8 mouse cellular contexts compared by ENCODE assay signal in genomic region chr11:3374293-3374645, GRCm38 (mm10). TPM values are rescaled to one million over a fixed set of nuclear protein-coding genes. Genes with fewer than 3 reads are reported as not detected.
DNase-seq lines count a peak whose midpoint lies in the region; ATAC-seq and TF ChIP-seq lines count a peak whose summit lies in the region.

No protein-coding gene starts in this region.

- no peak for TF ChIP-seq POLR2A in cerebellum, adult 2 months (IDR thresholded peaks at IDR 0.05; ENCODE audit: borderline replicate concordance, insufficient read depth, low read length)

- no peak for ATAC-seq in forebrain, embryonic 13.5 days
- no peak for ATAC-seq in midbrain, embryonic 11.5 days (ENCODE audit: low FRiP score)

- H3K4me2 ChIP-seq in forebrain, embryonic 13.5 days, result peak overlapping the region; percentile 38
- peak overlapping the region; percentile 19; the same call in 1 of the 2 replicates for H3K4me2 ChIP-seq in midbrain, embryonic 11.5 days

- 0 out of 2 replicates have a peak overlapping the region, but pooled peaks have one; percentile 0 for H3K4me3 ChIP-seq in forebrain, embryonic 13.5 days
- no peak overlapping the region for H3K4me3 ChIP-seq in midbrain, embryonic 11.5 days (ENCODE audit: low read depth, low read length)
- H3K4me3 ChIP-seq in cerebellum, adult 2 months (replicated peaks; ENCODE audit: insufficient read depth, low read depth, low read length), result no peak overlapping the region

- WGBS in forebrain, embryonic 13.5 days, result 7% methylated on average over 7 of the region's 7 CpGs
- WGBS in midbrain, embryonic 11.5 days, result 8% methylated on average over 7 of the region's 7 CpGs
- WGBS in cerebellum, adult 2 months, result 46% methylated on average over 7 of the region's 7 CpGs

- TF ChIP-seq CTCF in cerebellum, adult 2 months (IDR thresholded peaks at IDR 0.05; ENCODE audit: borderline replicate concordance, insufficient read depth, low read depth, low read length), result no peak

- no peaks in the 10 kb centered on the region for H3K9me3 ChIP-seq in forebrain, embryonic 13.5 days (replicated peaks)
- no peaks in the 10 kb centered on the region for H3K9me3 ChIP-seq in midbrain, embryonic 11.5 days (ENCODE audit: control insufficient read depth, low read length)

- H3K27me3 ChIP-seq in forebrain, embryonic 13.5 days, result no peaks in the 10 kb centered on the region
- H3K27me3 ChIP-seq in midbrain, embryonic 11.5 days (ENCODE audit: control insufficient read depth, insufficient read depth, low read length), result no peaks in the 10 kb centered on the region
- no peaks in the 10 kb centered on the region for H3K27me3 ChIP-seq in cerebellum, adult 2 months (ENCODE audit: control insufficient read depth, insufficient read depth, low read length)

- H3K9ac ChIP-seq in forebrain, embryonic 13.5 days, result peak overlapping the region; percentile 47
- H3K9ac ChIP-seq in midbrain, embryonic 11.5 days (ENCODE audit: low read length), result peak overlapping the region; percentile 39; the same call in 1 of the 2 replicates

- H3K4me1 ChIP-seq in forebrain, embryonic 13.5 days, result peaks cover 47% of the 10 kb centered on the region
- peaks cover 26% of the 10 kb centered on the region for H3K4me1 ChIP-seq in midbrain, embryonic 11.5 days (ENCODE audit: control insufficient read depth, insufficient read depth, low read length)
- H3K4me1 ChIP-seq in cerebellum, adult 2 months (ENCODE audit: control insufficient read depth, insufficient read depth, low read length), result no peaks in the 10 kb centered on the region

- peak overlapping the region; percentile 74 for H3K27ac ChIP-seq in forebrain, embryonic 13.5 days
- peak overlapping the region; percentile 55 for H3K27ac ChIP-seq in midbrain, embryonic 11.5 days (ENCODE audit: low read depth, low read length)
- H3K27ac ChIP-seq in cerebellum, adult 2 months (ENCODE audit: insufficient read depth, low read length), result no peak overlapping the region

- no peaks in the 10 kb centered on the region for H3K36me3 ChIP-seq in forebrain, embryonic 13.5 days (ENCODE audit: poor library complexity, severe bottlenecking)
- H3K36me3 ChIP-seq in midbrain, embryonic 11.5 days (ENCODE audit: control insufficient read depth, insufficient read depth, low read length), result no peaks in the 10 kb centered on the region

- peak; percentile 18 for DNase-seq in adrenal gland, postnatal 25 days
- no peak for DNase-seq in adrenal gland, postnatal 4 days (ENCODE audit: low spot score in 2 of 2)
- DNase-seq in 3T3-L1 (ENCODE audit: low read depth, low spot score), result peak; percentile 94
- peak; percentile 91 for DNase-seq in midbrain, embryonic 11.5 days (ENCODE audit: low spot score, missing footprints)
- DNase-seq in cerebellum, adult 2 months, result no peak
- DNase-seq in spleen, adult 18-20 months, result no peak
- DNase-seq in gastrocnemius, postnatal 4 days (ENCODE audit: low spot score in 2 of 2), result no peak

RNA-seq across cellular contexts. Expression of gene Limk2, which starts 34.7 kb away (rescaled TPM):
- 27.1 and 44.5 TPM in 2 replicates for total RNA-seq in adrenal gland, postnatal 25 days (2021)
- total RNA-seq in adrenal gland, postnatal 4 days (2021), result 10 to 100 TPM; 42.8 to 44.0 TPM
- polyA plus RNA-seq in forebrain, embryonic 13.5 days (2015; fragmentation: Nextera tagmentation; extraction: Ambion mirVana), result 75.6 and 81.3 TPM in 2 replicates
- 62.6 and 63.4 TPM in 2 replicates for polyA plus RNA-seq in midbrain, embryonic 11.5 days (2014; fragmentation: Nextera tagmentation; extraction: Ambion mirVana)
- polyA plus RNA-seq in cerebellum, adult 2 months (2012; rRNA removed), result 201 and 206 TPM in 2 replicates
- total RNA-seq in gastrocnemius, postnatal 4 days (2021), result 10 to 100 TPM; 23.6 to 28.2 TPM

RNA-seq across cellular contexts. Expression of gene Pik3ip1, which starts 44.1 kb away (rescaled TPM):
- 13.1 and 18.5 TPM in 2 replicates for total RNA-seq in adrenal gland, postnatal 25 days (2021)
- total RNA-seq in adrenal gland, postnatal 4 days (2021), result 10 to 100 TPM; 31.9 to 32.2 TPM
- polyA plus RNA-seq in forebrain, embryonic 13.5 days (2015; fragmentation: Nextera tagmentation; extraction: Ambion mirVana), result 18.7 and 22.8 TPM in 2 replicates
- 10.5 and 12.1 TPM in 2 replicates for polyA plus RNA-seq in midbrain, embryonic 11.5 days (2014; fragmentation: Nextera tagmentation; extraction: Ambion mirVana)
- 68.2 and 76.1 TPM in 2 replicates for polyA plus RNA-seq in cerebellum, adult 2 months (2012; rRNA removed)
- 10 to 100 TPM; 14.9 to 18.2 TPM for total RNA-seq in gastrocnemius, postnatal 4 days (2021)

Comparison
In these comparisons a context has a peak if more than half of its experiments do, and no peak if none do; other contexts are left out.
1. DNase-seq: peak in adrenal gland, postnatal 25 days (single experiment), 3T3-L1 (single experiment) and midbrain, embryonic 11.5 days (single experiment); none in adrenal gland, postnatal 4 days (0 of 2), cerebellum, adult 2 months (0 of 2), spleen, adult 18-20 months (0 of 2) and gastrocnemius, postnatal 4 days (0 of 2).